Mouse (Mus musculus): ENCODE data around the gene Zbtb44.

DNA sequence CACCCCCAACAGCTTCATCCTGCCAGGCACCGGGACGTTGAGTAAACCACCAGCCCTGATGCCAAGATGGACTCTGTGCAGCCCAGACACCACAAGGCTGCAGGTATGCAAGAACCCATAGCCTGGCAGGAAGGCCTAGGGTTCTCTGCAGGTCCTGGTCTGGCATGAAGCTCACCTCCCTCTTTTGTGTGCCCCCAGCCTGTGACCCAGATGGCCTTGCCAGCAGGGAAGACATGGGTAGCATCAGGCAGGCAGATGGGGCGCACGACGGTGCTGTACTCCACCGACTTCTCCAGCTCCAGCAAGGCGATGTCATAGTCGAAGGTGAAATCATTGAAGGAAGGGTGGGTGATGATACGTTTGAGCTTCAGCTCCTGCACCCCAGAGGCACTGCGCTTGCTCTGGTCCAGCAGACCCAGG lies 60.7 kb downstream of the Zbtb44 start:
- no peak for TF ChIP-seq ZNF384 (IDR thresholded peaks at IDR 0.05; ENCODE audit: low read depth, low read length)
- TF ChIP-seq MAFK (IDR thresholded peaks at IDR 0.05; ENCODE audit: insufficient read depth, low read depth, low read length) = no peak
- no peak for TF ChIP-seq HCFC1 (IDR thresholded peaks at IDR 0.05; ENCODE audit: borderline replicate concordance, insufficient read depth, low read length)
